Mouse (Mus musculus) neural tube, embryonic 12.5 days (tissue): ENCODE data around the gene Dcaf1. TPM values are rescaled to one million over a fixed set of nuclear protein-coding genes. Genes with fewer than 3 reads are reported as not detected.

Experiments
- ATAC-seq: fragments of 200-750 bp; cut with Nextera tagmentation; 2 replicates; pipeline ENCODE4 v1.8.0; 2017; ENCODE audit warnings: low read depth, mild to moderate bottlenecking, moderate TSS enrichment, moderate library complexity; ENCODE audit not compliant: low FRiP score
- H3K27ac ChIP-seq: fragments of 300-500 bp; sonication (generic); 2 replicates; pipeline ENCODE4 v1.5.1; 2016
- H3K27me3 ChIP-seq: fragments of 300-500 bp; sonication (generic); replicated peaks from 2 replicates; pipeline ENCODE4 v1.6.1; 2016; ENCODE audit warnings: mild to moderate bottlenecking
- H3K36me3 ChIP-seq: fragments of 300-500 bp; sonication (generic); 2 replicates; pipeline ENCODE4 v1.6.1; 2016; ENCODE audit warnings: mild to moderate bottlenecking
- H3K4me1 ChIP-seq: fragments of 300-500 bp; sonication (generic); 2 replicates; pipeline ENCODE4 v1.6.1; 2016
- H3K4me2 ChIP-seq: fragments of 300-500 bp; sonication (generic); replicated peaks from 2 replicates; pipeline ENCODE4 v1.6.1; 2016; ENCODE audit warnings: mild to moderate bottlenecking
- H3K4me3 ChIP-seq: fragments of 300-500 bp; sonication (generic); 2 replicates; pipeline ENCODE4 v1.5.1; 2016
- H3K9ac ChIP-seq: fragments of 300-500 bp; sonication (generic); 2 replicates; pipeline ENCODE4 v1.6.1; 2016; ENCODE audit warnings: mild to moderate bottlenecking
- H3K9me3 ChIP-seq: fragments of 300-500 bp; sonication (generic); 2 replicates; pipeline ENCODE4 v1.6.1; 2016; ENCODE audit warnings: mild to moderate bottlenecking
- WGBS: fragments of 180-500 bp; shearing (Covaris S2); methylation state at CpG from one replicate; pipeline ENCODE4 v1.1.7; 2016; 5-methylcytosine and 5-hydroxymethylcytosine counted together
- polyA plus RNA-seq: library from polyadenylated mRNA; unstranded; fragments of >200 nt; fragmentation: Nextera tagmentation; extraction: Ambion mirVana; gene quantifications from 2 replicates; pipeline ENCODE4 v1.2.1, GENCODE M21; 2016

The Dcaf1 gene
- polyA plus RNA-seq, 1 experiment from 2014 or later: 24.0 TPM

DNA sequence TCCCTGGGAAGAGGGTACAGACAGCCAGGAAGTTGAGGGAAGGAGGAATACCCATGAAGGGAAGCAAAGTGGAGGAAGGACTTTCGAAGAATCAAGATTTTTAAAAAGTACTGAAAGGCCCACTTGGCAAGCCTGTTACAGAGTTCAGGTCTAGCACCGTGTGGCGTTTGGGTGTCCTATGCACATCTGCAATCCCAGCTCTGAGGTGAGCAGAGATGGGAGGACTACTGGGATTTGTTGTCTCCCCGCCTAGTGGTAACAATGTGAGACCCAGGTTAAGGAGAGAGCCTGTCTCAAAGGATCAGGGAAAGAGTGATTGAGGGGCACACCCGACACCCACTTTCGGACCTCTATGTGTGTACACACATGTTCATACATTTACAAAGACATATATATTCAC lies 93.2 kb downstream of the Dcaf1 start:
- Histone ChIP-seq H3K4me2 (no peak overlapping the region), H3K36me3 (0 out of 2 replicates have a peak, but pooled peaks cover 4% of the 10 kb centered on the region), H3K4me1 (no peaks in the 10 kb centered on the region), H3K27me3 (no peaks in the 10 kb centered on the region), H3K9ac (no peak overlapping the region), H3K9me3 (no peaks in the 10 kb centered on the region), H3K27ac (no peak overlapping the region), H3K4me3 (no peak overlapping the region)
- WGBS: 86% methylated on average over 6 of the region's 6 CpGs
- ATAC-seq: no peak

Other genes with a start within 250 kb of the Dcaf1 start
- not detected in 2 replicates for gene Iqcf6, start 195.3 kb upstream of the Dcaf1 start, polyA plus RNA-seq
- 9.2 and 11.8 TPM in 2 replicates for gene Grm2, start 165.8 kb upstream of the Dcaf1 start, polyA plus RNA-seq
- 35.1 and 38.4 TPM in 2 replicates for gene Tex264, start 135.9 kb upstream of the Dcaf1 start, polyA plus RNA-seq
- 9.6 and 12.3 TPM in 2 replicates for gene Rad54l2, start 32.7 kb upstream of the Dcaf1 start, polyA plus RNA-seq
- 39.6 and 39.7 TPM in 2 replicates for gene Rbm15b, start 65.6 kb downstream of the Dcaf1 start, polyA plus RNA-seq
- gene Manf, start 70.1 kb downstream of the Dcaf1 start, polyA plus RNA-seq: 218 and 248 TPM in 2 replicates